Mouse (Mus musculus) 416B (cell line): ENCODE data around the gene Gm20662.

Experiments used
- DNase-seq: peaks from one replicate; pipeline ENCODE4 v3.0.0; 2011; ENCODE audit warnings: low read depth

Gene Gm20662

DNA sequence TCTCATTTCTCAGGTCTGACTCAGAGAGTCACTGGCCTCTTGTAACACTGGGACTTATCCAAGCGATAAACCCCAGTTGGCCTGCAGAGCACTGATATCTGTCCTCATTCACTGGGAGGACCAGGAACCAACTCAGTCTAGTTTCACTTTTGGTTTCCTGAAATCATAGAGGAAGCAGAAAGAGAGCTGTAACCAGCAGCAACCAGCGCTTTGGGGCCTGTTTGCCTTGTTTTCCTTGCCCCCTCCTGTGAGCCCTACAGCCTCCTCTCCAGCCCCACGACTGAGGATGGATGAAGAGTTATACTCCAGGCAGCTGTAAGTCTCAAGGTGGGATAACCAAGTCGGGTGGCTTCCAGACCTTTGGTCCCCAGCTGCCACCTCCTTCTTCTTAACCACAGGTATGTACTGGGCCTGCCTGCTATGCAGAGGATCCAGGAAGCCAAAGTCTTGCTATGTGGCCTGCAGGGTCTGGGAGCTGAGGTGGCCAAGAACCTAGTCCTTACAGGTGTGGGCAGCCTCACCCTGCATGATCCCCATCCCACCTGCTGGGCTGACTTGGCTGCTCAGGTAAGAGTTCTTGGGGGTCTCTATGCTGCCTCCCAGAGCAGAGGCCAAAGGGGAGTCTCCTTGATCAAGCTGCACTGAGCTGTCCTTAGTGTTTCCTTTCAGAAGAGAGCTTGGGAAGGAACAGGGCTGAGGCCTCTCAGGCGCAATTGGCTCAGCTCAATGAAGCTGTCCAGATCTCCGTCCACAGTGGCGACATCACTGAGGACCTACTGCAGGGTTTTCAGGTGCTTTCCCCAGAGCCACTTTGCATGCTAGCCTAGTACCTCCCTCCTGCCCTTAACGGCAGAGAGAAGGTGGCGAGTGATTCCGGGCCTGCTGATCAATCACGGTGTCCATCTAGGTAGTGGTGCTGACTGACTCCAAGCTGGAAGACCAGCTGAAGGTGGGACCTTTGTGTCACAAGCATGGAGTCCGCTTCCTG, 20.5 kb upstream of the Gm20662 start, which contains the start of gene Uba7:
Gene Uba7, plus strand, starts transcription at position 107 of the 988 bp plus-strand sequence.
- DNase-seq: peak; percentile 95

DNA sequence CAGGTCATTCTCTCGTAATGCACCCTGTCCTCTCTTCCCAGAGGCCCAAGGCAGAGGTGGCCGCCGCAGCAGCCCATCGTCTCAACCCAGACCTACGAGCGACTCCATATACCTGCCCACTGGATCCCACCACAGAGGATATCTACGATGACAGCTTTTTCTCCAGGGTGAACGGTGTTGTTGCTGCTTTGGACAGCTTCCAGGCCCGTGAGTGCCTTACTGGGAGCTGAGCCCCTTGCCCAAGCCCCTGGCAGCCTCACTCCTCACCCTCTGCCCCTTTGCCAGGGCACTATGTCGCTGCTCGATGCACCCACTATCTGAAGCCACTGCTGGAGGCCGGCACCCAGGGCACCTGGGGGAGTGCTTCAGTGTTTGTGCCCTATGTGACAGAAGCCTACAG, 17.3 kb upstream of the Gm20662 start:
- DNase-seq: no peak

DNA sequence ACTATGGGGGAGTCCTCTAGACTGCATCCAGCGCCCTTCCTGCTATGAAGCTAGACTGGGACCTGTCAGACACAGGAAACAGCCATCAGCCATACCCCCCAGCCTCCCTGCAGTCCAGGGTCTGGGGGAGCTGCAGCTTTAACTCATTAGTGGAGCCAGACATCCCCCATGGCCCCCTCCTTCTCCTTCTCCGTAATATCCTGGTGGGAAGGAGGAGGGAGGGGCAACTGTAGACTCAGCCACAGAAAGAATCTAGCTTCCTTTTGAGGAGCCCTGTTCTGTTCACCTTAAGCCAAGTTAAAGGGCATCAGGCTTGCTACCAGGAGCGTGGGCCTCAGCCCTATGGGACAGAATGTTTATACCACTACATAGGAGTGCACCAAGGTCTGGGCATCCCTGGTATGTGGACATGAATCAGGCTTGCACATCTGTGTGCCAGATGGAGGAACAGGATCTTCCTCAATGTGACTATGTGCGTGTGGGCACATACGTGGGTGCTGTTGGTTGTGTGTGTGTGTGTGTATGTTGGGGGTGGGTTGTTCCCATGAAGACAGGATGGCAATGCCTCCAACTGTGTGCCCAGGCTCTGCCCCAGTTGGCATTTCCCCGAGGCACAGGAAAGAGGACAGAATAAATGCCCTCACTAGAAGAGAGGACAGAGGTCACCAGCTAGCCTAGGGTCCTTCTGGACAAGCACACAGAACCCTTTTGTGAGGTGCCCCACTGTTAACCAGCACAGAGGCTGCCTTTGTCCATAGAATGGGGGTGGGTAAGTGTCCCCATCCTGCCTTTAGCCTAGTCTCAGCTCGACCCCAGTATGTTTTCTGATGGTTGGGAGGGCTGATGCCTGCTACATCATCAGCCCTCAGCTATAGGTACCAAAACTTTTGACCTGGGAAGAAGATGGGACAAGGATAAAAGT, 14.2 kb upstream of the Gm20662 start:
- DNase-seq: peak; percentile 67

DNA sequence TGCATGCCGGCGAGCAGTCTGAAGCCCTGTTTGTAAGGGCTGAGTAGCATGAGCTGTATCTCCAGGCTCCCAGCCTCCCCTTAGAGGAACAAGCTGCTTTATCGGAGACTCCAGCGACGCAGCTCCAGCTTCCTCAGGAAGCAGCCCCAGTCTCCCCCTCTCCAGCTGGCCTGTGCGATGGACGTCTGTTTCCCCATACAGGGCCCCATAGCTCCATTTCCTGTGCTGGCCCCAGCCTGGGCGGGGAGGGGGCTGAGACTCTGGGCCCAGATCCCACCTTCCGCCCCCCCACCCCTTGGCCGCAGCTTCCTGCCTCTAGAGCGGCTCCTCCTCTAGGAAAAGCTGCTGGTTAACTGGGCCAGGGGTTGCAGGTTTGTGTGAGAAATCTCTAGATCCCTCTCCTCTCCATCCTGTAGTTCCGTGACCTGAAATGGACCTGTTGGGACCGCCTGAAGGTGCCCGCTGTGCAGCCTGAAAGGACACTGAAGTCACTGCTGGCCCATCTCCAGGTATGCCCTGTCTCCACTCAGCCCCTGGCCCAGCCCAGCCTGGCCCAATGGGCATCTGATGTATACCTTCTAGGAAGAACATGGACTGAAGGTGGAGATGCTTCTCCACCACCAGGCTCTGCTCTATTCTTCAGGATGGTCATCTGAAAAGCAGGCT, 13.3 kb upstream of the Gm20662 start, which contains the start of gene Gm20661:
Gene Gm20661, plus strand, starts transcription at position 378 of the 666 bp plus-strand sequence.
- peak; percentile 100 for DNase-seq

DNA sequence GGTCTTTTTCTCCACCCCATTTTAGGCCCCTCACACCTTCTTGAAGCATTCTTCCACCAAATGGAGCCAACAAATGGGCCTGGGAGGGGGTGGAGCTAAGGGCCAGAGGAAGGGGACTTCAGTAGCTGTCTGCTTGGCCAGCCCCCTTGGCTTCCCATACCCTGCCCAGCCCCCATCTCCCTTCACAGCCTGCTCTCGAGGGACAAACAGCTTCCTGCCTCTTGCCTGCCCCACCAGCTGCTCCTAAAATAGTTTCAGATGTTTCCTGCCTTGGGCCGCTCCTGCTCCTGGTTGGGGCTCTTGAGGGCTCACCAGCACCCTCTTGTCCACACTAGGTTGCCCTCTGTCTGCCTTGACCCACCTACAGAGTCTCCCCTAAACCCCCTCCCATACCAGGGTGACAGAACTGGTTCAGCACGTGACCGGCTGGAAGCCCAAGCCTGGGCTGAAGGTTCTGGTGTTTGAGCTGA, 12.7 kb upstream of the Gm20662 start:
- DNase-seq: peak; percentile 98

DNA sequence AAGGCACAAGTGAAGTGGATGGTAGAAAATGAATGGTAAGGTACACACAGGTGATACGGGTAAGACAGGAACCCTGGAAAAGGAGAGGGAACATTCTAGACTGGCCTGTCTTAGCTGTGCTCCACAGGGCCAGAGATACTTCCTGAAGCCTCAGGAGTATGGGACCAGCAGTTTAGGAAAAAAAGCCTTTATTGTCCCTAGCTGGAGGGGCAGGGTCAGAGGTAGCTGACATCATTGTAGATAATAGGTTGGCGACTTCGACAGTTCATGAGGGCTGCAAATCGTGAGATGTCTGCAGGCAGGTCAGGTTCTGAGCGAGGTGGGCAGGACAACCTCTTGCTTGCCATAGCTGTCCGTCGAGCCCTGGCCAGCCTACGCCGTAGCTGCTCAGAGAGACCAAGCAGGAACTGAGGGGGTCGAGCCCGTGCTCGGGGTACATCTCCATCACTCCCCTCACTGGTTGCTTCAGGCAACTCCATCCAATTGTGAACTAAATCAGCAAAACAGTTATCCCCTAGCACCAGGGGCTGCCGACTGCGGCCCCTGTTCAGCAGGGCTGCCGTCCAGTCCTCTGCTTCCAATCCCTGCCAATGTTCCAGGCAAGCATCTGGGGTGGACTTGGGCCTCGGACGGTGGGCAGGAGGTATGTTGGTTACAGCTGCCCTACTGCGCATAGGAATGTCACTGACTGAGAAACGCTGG, 11.9 kb upstream of the Gm20662 start:
- DNase-seq: no peak

DNA sequence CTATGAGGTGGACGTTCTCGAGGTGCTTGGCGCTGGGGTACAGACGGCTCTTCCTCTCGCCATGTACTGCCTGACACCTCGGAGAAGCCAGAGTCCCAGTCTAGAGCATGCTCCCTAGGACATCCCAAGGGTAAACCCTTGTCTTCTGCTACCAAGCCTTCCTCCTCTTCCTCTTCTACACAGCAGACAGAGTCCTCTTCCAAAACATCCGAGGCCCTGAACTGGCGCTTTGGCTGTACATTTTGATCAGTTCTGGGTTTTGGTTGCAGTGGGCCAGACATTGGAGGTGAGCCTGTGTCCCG, 11.4 kb upstream of the Gm20662 start:
- DNase-seq: no peak

DNA sequence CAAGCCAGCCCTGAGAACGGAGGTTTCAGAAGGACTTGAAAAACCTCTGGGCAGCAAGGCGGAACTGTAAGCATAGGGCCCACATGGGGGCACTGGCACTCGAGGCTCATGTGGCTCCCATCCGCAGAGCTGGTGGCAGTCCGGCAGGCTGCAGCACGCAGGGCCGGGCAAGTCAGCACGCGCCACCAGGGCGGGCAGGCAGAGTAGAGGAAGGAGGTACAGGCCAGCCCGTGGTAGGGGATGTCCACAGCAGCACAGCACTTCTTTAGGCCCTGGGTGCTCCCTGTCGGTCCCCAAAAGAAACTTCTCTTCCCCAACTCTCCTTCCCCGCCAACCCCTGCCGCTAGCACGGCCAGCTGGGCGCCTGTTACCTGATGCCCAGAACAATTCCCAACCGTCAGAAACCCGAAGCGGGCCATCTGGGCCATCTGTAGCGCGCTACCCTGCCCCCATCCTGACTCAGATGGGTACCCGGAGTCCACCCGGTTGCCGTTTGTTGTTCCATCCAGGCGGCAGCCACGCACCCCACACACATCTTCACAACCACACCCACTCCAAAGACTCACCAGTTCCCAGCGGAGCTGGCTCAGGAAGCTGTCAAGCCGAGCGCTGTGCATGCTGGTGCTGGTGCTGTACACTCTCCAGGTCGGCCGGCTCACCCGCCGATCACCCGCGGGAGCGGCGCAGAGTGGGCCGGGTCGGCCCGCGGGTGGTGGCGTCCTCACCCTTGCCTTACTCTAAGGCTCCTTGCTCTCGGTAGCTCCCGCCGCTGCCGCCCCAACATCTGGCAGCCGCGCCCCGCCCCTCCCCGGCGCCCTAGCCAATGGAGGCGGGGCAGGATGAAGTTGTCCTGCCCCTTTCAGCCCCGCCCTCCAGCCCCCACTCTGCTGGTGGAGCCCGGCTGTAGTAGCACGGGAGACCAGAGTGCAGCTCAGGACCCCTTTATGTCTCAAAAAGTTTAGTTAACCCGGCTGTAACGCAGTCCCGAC, 10.7 kb upstream of the Gm20662 start, which contains the start of gene Inka1:
Gene Inka1, minus strand, starts transcription at position 749 of the 989 bp plus-strand sequence.
- peak; percentile 93 for DNase-seq

DNA sequence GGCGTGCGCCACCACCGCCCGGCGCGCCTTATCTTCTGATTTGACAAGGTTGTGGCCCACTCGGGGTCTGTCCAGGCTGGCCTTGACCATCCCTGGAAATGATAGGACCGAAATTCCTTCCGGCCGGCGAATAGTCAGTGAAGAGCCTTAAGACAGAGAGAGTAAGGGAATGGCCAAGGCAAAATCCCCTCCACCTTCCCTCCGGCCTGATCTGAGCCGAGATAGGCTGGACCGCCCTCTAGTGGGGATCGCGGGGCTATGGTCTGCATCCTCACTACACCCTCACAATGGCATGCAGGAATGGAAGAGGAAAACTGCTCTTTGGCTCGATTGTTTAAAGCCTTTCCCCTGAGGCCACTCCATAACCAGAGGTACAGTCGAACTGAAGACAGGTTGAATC, 9.8 kb upstream of the Gm20662 start:
- DNase-seq: peak; percentile 86

DNA sequence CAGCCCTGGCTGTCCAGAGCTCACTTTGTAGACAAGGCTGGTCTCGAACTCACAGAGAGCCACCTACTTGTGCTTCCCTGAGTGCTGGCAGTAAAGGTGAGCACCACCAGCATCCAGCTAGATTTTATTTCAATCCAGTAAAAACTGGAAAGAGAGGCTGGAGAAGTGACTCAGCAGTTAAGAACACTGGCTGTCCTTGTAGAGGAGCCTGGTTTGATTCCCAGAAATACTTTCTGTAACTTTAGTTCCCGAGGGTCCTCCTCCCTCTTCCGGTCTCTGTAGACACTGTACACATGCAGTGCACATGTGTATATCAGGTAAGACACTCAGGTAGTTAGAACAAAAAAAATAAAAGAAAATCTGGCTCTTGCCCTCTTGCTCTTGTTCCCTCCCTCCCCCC, 8.2 kb upstream of the Gm20662 start:
- no peak for DNase-seq

DNA sequence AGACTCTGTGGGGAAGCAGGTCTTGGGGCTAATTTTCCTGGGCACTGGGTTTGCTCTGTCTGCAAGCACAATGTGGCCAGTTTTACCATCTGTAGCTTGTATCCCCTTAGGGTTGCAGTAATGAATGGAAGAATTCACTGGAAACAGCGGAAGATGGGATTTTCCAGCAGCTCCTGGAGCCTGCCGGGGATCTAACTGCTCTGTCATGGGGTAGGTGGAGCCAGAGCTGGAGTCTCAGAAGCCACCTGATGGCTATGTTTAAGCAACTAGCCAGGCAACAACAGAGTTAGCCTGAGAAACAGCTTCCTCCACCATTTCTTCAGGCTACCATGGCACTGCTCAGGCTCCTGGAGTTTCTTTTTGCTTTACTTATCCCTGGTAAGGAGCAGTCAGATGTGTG, 4.0 kb upstream of the Gm20662 start, which contains the start of gene Cdhr4:
Gene Cdhr4, plus strand, starts transcription at position 301 of the 400 bp plus-strand sequence.
- DNase-seq: no peak

DNA sequence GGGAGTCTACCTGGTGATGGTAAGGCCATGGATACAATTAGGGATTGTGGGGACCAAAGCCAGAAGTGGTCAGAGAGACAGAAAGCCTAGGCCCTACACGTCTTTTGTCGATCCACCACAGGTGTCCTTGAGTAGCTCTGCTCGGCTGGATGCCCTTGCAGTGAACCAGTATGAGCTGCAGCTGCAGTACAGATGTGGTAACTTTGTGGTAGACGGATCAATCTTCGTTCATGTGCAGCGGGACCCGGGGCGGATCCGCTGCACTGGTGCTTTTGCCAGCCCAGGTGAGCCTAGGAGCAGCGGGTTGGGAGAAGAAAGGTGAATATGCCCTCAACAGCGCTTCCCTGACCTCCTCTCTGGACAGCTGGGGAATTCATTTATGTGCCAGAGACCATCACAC, 3.1 kb upstream of the Gm20662 start:
- no peak for DNase-seq

DNA sequence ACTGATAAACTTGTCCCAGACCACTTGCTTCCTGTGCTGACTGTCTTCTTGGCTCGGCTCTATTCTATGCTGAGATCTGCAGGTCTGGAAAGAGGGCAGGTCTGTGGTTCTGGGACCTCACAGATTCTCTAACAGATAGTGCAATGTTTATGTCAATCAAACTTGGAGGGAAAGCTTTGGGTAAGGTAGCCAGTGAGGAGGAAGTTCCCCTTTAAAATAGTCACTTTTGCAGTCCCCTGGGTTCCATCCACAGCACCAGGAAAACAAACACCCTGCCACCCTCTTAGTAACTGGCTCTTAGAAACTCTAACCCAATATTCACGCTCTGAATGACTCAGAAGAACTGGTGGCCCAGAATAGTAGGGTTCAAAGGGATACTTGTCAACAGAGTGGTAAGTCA, 1.7 kb upstream of the Gm20662 start:
- peak; percentile 57 for DNase-seq

DNA sequence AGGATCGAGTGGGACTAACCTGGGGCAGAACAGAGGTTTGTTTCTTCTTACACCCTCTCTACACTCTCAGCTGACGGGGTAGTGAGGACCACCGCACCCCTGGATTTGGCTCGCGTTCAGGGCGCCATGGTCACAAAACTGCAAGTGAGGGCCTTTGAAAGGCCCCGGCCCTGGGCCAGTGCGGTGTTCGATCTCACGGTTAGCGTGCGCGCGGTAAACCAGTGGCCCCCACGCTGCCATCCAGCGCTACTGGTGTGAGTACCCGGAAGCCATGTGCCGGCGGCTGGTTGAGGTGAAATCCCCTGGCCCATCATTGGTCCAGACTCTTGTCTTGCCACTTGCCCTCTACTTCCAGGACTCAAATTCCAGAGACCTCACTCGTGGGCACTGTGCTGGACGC, 636 bp upstream of the Gm20662 start:
- no peak for DNase-seq

DNA sequence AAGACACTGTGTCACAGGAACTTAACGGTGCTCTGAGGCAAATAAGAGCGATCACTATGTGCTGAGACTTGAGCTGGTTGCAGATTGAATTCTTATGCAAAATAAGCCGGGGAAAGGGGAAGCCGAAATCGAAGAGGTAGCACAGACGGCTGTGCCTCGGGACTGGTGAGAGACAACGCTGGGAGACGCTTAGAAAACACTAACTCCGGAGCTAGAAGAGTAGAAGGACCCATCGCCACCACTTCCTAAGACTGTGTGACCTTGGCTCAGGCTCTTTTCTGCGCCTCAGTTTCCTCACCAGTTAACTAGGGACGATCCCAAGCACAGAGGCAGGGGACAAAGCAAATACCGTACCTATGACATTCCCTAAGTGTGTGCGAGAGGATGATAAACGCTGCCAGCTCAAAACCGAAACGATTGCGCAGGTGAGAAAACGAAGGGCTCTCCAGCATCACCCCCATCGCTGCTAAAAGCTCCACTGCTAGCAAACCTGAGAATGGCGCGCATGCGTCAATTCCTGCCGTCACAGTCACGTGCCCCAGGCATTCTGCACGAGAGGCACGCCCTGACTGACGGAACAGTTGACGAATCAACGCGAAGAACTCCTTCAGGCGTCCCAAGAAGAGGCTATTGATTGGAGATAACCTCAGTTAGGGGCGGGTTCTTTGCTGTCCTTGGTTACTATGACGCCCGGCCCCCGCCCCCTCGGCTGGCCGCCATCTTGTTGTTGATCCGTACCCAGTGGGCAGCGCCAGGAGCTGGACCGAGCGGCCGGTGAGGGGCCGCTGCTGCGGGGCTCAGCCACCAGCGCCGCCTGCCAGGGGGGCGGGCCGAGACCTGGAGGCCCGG, 6.0 kb downstream of the Gm20662 start, which contains the start of gene Ip6k1:
Gene Ip6k1, plus strand, starts transcription at position 580 of the 849 bp plus-strand sequence.
- DNase-seq: peak; percentile 100

DNA sequence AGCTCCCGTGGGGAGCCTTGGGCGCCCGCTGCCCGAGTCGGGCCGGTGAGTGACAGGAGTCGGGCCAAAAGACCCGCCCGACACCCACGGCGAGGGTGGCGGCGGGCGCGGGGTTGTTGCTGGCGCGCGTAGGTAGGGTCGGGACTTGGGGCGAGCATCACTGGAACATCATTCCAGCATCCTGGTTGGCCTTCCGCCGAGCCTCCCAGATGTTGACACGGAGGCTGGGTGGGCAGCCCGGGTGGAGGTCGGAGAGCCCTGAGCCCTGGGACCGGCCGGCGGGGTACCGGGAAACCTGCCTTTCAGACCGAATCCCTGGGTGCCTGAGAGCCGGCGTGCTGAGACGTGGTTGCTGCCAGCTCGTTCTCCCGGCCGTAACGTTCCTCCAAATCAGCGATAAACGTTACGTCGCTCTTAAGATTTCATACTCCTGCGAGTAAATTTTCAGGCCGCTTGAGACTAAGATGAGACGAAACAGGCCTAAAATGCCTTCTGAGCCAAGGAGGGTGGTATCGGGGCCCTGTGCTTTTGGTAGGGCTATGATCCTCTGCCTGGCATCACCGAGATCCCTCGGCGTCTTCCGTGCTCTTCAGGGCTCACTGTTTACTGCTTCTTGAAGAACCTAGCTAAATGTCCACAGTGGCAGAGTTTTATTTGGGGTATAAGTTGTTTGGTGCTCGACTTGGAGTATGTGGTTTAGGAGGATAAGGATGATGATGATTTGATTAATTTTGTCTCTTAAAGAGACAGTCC, 6.8 kb downstream of the Gm20662 start:
- peak; percentile 33 for DNase-seq

DNA sequence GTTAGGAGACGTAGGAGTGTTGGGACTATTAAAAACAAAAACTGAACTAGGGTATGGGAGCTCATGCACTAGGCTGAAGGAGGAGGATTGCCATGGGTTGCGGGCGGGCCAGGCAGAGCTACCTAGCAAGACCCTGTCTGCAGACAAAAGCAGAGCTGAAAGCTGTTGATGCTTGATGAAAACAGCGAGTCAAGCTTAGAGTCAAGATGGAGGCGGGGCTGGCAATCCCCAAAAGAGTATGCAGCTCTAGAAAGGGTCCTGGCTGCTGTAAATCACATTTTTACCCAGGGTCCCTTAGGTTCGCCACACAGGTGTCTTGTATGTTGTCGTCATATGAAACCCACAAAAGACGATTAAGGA, 7.4 kb downstream of the Gm20662 start:
- peak; percentile 25 for DNase-seq

DNA sequence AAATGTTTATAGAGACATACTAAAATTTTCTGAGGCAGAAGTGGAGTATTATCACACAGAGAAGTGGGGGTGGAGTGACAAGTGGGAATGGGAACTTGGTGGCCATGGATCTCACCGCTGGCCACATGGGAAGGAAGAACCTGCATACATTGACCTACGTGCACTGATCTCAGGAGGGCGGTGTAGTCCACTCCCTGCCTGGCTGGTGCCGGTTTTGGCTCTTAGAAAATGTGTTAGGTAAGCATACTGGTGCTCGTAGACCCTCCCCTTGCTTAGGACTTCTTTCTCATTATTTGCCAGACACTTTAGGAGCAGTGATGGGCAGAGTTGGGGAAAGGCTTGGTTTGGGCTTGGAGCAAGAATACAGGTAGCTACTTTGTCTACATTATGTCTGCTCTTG, 11.9 kb downstream of the Gm20662 start:
- DNase-seq: no peak
